Mouse (Mus musculus) thymus, adult 2 months (tissue): ENCODE measurements around the gene Commd1. TPM values are rescaled to one million over a fixed set of nuclear protein-coding genes. Genes with fewer than 3 reads are reported as not detected.

Experiments used
- DNase-seq: peaks from one replicate; pipeline ENCODE4 v3.0.0; 2021
- H3K27ac ChIP-seq: fragments of 200-500 bp; 2 replicates; pipeline ENCODE4 v1.5.1; 2012; ENCODE audit warnings: low read length, control low read depth; ENCODE audit not compliant: control insufficient read depth, insufficient read depth
- H3K27me3 ChIP-seq: fragments of 200-500 bp; 2 replicates; pipeline ENCODE4 v1.6.1; 2012; ENCODE audit warnings: mild to moderate bottlenecking, low read length, moderate library complexity, mixed read lengths; ENCODE audit not compliant: control insufficient read depth, insufficient read depth
- H3K36me3 ChIP-seq: fragments of 200-500 bp; 2 replicates; pipeline ENCODE4 v1.6.1; 2012; ENCODE audit warnings: mild to moderate bottlenecking, low read length, moderate library complexity; ENCODE audit not compliant: control insufficient read depth, insufficient read depth
- H3K4me1 ChIP-seq: fragments of 200-500 bp; replicated peaks from 2 replicates; pipeline ENCODE4 v1.6.1; 2012; ENCODE audit warnings: low read length; ENCODE audit not compliant: control insufficient read depth, insufficient read depth
- H3K4me3 ChIP-seq: fragments of 200-500 bp; 2 replicates; pipeline ENCODE4 v1.5.1; 2012; ENCODE audit warnings: mild to moderate bottlenecking, low read length, control low read depth, moderate library complexity; ENCODE audit not compliant: control insufficient read depth, insufficient read depth
- CTCF ChIP-seq: fragments of 200-500 bp; IDR thresholded peaks from 2 replicates; pipeline ENCODE4 v1.5.1; 2012; ENCODE audit warnings: mild to moderate bottlenecking, control low read depth, low read length, moderate library complexity, borderline replicate concordance; ENCODE audit not compliant: control insufficient read depth, poor library complexity, insufficient read depth; ENCODE audit errors: extremely low read depth
- POLR2A ChIP-seq: fragments of 200-500 bp; IDR thresholded peaks from 2 replicates; pipeline ENCODE4 v1.6.1; 2012; ENCODE audit warnings: mild to moderate bottlenecking, low read length, control low read depth, moderate library complexity; ENCODE audit not compliant: control insufficient read depth, poor library complexity, insufficient read depth; ENCODE audit errors: extremely low read depth
- WGBS: fragments of 180-500 bp; shearing (Covaris S2); methylation state at CpG from one replicate; pipeline ENCODE4 v1.1.7; 2018; 5-methylcytosine and 5-hydroxymethylcytosine counted together
- polyA plus RNA-seq: library from polyadenylated mRNA; depleted of rRNA; stranded (reverse); fragments of >200 nt; gene quantifications from 2 replicates; pipeline ENCODE4 v1.2.3, GENCODE M21; 2012

The Commd1 gene
- polyA plus RNA-seq, 1 experiment = 13.0 TPM

DNA sequence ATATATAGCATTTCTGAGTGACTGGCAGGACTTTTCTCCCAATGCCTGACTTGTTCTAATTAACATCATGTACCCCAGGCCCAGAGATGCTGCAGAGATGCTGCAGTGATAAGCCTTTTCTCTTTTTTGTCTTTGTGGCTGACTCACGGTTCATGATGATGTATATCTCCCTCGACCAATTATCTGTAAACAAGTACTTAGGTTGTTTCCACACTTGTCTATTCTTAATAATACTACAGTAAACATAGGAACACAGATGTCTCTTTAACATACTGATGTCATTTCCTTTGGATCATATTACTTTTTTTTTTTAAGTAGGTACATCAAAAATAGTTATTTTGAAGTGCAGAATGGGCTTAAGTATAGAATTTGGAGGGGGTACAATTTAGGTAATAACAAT lies 79.3 kb downstream of the Commd1 start:
- 62% methylated on average over 2 of the region's 2 CpGs for WGBS
- no peak for DNase-seq
- no peaks in the 10 kb centered on the region for H3K4me1 ChIP-seq
- H3K4me3 ChIP-seq = no peak overlapping the region
- H3K27me3 ChIP-seq = no peaks in the 10 kb centered on the region
- no peaks in the 10 kb centered on the region for H3K36me3 ChIP-seq
- no peak for TF ChIP-seq POLR2A
- H3K27ac ChIP-seq = no peak overlapping the region

GRCm38 (mm10) chr11:22900041-22900440 lies 82.1 kb downstream of the Commd1 start:
- 88% methylated on average over 3 of the region's 3 CpGs for WGBS

GRCm38 (mm10) chr11:22897642-22898041 lies 84.5 kb downstream of the Commd1 start:
- TF ChIP-seq CTCF = no peak
- 82% methylated on average over 4 of the region's 4 CpGs for WGBS
- no peaks in the 10 kb centered on the region for H3K27me3 ChIP-seq
- 0 out of 2 replicates have a peak, but pooled peaks cover 2% of the 10 kb centered on the region for H3K4me1 ChIP-seq
- H3K27ac ChIP-seq = no peak overlapping the region
- no peak for DNase-seq
- H3K36me3 ChIP-seq = no peaks in the 10 kb centered on the region
- H3K4me3 ChIP-seq = no peak overlapping the region

More at GRCm38 (mm10) chr11:22900041-22900440, 82.1 kb downstream of the Commd1 start:
- Histone ChIP-seq H3K27ac (no peak overlapping the region), H3K4me3 (no peak overlapping the region), H3K27me3 (no peaks in the 10 kb centered on the region), H3K36me3 (no peaks in the 10 kb centered on the region), H3K4me1 (no peaks in the 10 kb centered on the region)
- TF ChIP-seq POLR2A (no peak), CTCF (no peak)
- DNase-seq = no peak

DNA sequence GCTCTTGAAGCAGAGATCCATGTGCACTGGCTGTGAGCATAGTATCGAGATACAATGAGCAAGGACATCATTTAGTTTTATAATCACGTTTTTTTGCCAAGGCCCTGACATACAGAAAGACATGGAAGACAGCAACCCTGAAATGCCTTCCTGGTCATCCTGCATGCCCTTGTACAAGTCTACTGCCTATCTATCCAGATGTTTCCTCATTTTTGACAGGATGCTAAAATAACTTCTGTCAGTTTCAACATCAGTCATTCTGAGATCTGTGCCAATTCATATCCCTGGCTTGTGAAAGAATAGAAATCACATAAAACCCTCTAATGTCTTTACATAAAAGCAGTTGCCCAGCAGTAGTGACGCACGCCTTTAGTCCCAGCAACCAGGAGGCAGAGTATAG lies 85.1 kb downstream of the Commd1 start:
- Histone ChIP-seq H3K4me1 (0 out of 2 replicates have a peak, but pooled peaks cover 2% of the 10 kb centered on the region), H3K27ac (no peak overlapping the region), H3K27me3 (no peaks in the 10 kb centered on the region), H3K36me3 (no peaks in the 10 kb centered on the region), H3K4me3 (no peak overlapping the region)
- DNase-seq = no peak
- WGBS = 90% methylated on average over 4 of the region's 4 CpGs
- no peak for TF ChIP-seq POLR2A
- no peak for TF ChIP-seq CTCF

DNA sequence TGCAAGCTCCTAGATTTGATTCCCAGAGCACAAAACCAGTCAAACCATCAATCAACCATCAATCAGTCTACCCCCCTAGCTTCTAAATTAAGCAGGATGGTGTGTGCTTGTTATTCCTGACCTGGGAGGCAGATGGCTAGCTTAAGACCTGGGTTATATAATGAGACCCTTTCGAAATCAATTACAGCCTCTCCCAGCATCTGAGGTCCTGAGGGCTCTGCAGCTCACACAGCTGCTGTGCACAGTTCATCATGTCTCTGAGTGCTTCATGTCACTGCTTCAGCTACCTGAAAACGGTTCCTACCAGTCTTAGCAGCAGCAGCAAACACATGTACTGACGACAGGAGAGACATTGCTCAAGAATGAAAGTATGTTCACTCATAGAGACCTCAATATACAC lies 89.1 kb downstream of the Commd1 start:
- DNase-seq = no peak
- TF ChIP-seq POLR2A (no peak), CTCF (no peak)
- no peak overlapping the region for H3K27ac ChIP-seq
- no peaks in the 10 kb centered on the region for H3K36me3 ChIP-seq
- WGBS = 91% methylated on average over 3 of the region's 3 CpGs
- no peak overlapping the region for H3K4me3 ChIP-seq
- H3K27me3 ChIP-seq = no peaks in the 10 kb centered on the region
- H3K4me1 ChIP-seq = peaks cover 12% of the 10 kb centered on the region

- no peaks in the 10 kb centered on the region for H3K36me3 ChIP-seq
- no peak for DNase-seq
- 96% methylated on average over 6 of the region's 6 CpGs for WGBS
- H3K27ac ChIP-seq = no peak overlapping the region
- H3K4me3 ChIP-seq = no peak overlapping the region
- TF ChIP-seq CTCF (no peak), POLR2A (no peak)
- H3K27me3 ChIP-seq = no peaks in the 10 kb centered on the region
- peaks cover 12% of the 10 kb centered on the region for H3K4me1 ChIP-seq
These were observed 89.7 kb downstream of the Commd1 start for GRCm38 (mm10) chr11:22892466-22892865.

GRCm38 (mm10) chr11:22891876-22892275 lies 90.3 kb downstream of the Commd1 start:
- no peaks in the 10 kb centered on the region for H3K27me3 ChIP-seq
- TF ChIP-seq CTCF (no peak), POLR2A (no peak)
- no peak overlapping the region for H3K27ac ChIP-seq
- peaks cover 12% of the 10 kb centered on the region for H3K4me1 ChIP-seq
- H3K4me3 ChIP-seq = no peak overlapping the region
- no peak for DNase-seq
- 93% methylated on average over 7 of the region's 7 CpGs for WGBS
- no peaks in the 10 kb centered on the region for H3K36me3 ChIP-seq
